Mouse (Mus musculus) midbrain, postnatal 0 days (tissue): ENCODE results near the gene B4galnt4. TPM values are rescaled to one million over a fixed set of nuclear protein-coding genes. Genes with fewer than 3 reads are reported as not detected.

Source experiments
- ATAC-seq: fragments of 200-750 bp; cut with Nextera tagmentation; 2 replicates; pipeline ENCODE4 v1.8.0; 2017; ENCODE audit warnings: moderate number of reproducible peaks, mild to moderate bottlenecking, moderate TSS enrichment, moderate library complexity; ENCODE audit not compliant: low FRiP score
- DNase-seq: peaks from one replicate; pipeline ENCODE4 v3.0.0-alpha.2; 2015; ENCODE audit warnings: low spot score
- H3K27ac ChIP-seq: fragments of 300-500 bp; sonication (generic); 2 replicates; pipeline ENCODE4 v1.5.1; 2014; ENCODE audit warnings: low read depth, mild to moderate bottlenecking, low read length, mixed read lengths
- H3K27me3 ChIP-seq: fragments of 300-500 bp; sonication (generic); 2 replicates; pipeline ENCODE4 v1.6.1; 2014; ENCODE audit warnings: low read length, control low read depth, mixed read lengths; ENCODE audit not compliant: insufficient read depth
- H3K36me3 ChIP-seq: fragments of 300-500 bp; sonication (generic); 2 replicates; pipeline ENCODE4 v1.6.1; 2014; ENCODE audit warnings: low read length, control low read depth, mixed read lengths; ENCODE audit not compliant: insufficient read depth
- H3K4me1 ChIP-seq: fragments of 300-500 bp; sonication (generic); 2 replicates; pipeline ENCODE4 v1.6.1; 2014; ENCODE audit warnings: mild to moderate bottlenecking, control low read depth, antibody characterized with exemption, low read length, mixed read lengths; ENCODE audit not compliant: insufficient read depth
- H3K4me2 ChIP-seq: fragments of 300-500 bp; sonication (generic); 2 replicates; pipeline ENCODE4 v1.6.1; 2014; ENCODE audit warnings: low read depth, mild to moderate bottlenecking, low read length, mixed read lengths; ENCODE audit not compliant: poor library complexity, severe bottlenecking
- H3K4me3 ChIP-seq: fragments of 300-500 bp; sonication (generic); 2 replicates; pipeline ENCODE4 v1.5.1; 2014; ENCODE audit warnings: low read depth, mild to moderate bottlenecking, low read length, moderate library complexity
- H3K9ac ChIP-seq: fragments of 300-500 bp; sonication (generic); replicated peaks from 2 replicates; pipeline ENCODE4 v1.6.1; 2014; ENCODE audit warnings: mild to moderate bottlenecking, low read length, moderate library complexity, mixed read lengths; ENCODE audit not compliant: poor library complexity, severe bottlenecking
- H3K9me3 ChIP-seq: fragments of 300-500 bp; sonication (generic); 2 replicates; pipeline ENCODE4 v1.6.1; 2016; ENCODE audit warnings: low read length, control low read depth
- CTCF ChIP-seq: IDR thresholded peaks from 2 replicates; pipeline ENCODE4 v1.5.1; 2016; ENCODE audit warnings: antibody characterized with exemption, mild to moderate bottlenecking
- WGBS: fragments of 180-500 bp; shearing (Covaris S2); extraction: QIAGEN DNeasy Blood & Tissue Kit; methylation state at CpG from one replicate; pipeline ENCODE4 v1.1.7; 2014; 5-methylcytosine and 5-hydroxymethylcytosine counted together
- polyA plus RNA-seq: library from polyadenylated mRNA; unstranded; fragments of >200 nt; fragmentation: Nextera tagmentation; extraction: Ambion mirVana; gene quantifications from 2 replicates; pipeline ENCODE4 v1.2.1, GENCODE M21; 2015
- total RNA-seq: library from RNA; depleted of rRNA; stranded (reverse); fragments of >200 nt; gene quantifications from 2 replicates; pipeline ENCODE4 v1.2.3, GENCODE M21; 2014; rRNA removed

Gene B4galnt4
- total and polyA plus RNA-seq, 2 experiments from 2014 or later = 53.9 to 133 TPM

- Histone ChIP-seq H3K36me3 (no peaks in the 10 kb centered on the region), H3K4me1 (no peaks in the 10 kb centered on the region), H3K27ac (no peak overlapping the region), H3K4me2 (no peak overlapping the region), H3K27me3 (no peaks in the 10 kb centered on the region), H3K9ac (no peak overlapping the region), H3K9me3 (no peaks in the 10 kb centered on the region), H3K4me3 (no peak overlapping the region)
- DNase-seq (no peak), ATAC-seq (no peak)
- 81% methylated on average over 3 of the region's 3 CpGs for WGBS
- no peak for TF ChIP-seq CTCF
Measured at GRCm38 (mm10) chr7:141120605-141121004, 59.7 kb downstream of the B4galnt4 start.

GRCm38 (mm10) chr7:141121051-141121531, 60.2 kb downstream of the B4galnt4 start:
- Histone ChIP-seq H3K9me3 (no peaks in the 10 kb centered on the region), H3K9ac (no peak overlapping the region), H3K4me1 (no peaks in the 10 kb centered on the region), H3K36me3 (no peaks in the 10 kb centered on the region), H3K27ac (no peak overlapping the region), H3K27me3 (no peaks in the 10 kb centered on the region), H3K4me3 (no peak overlapping the region), H3K4me2 (no peak overlapping the region)
- TF ChIP-seq CTCF = no peak
- no peak for DNase-seq
- WGBS = 79% methylated on average over 5 of the region's 5 CpGs
- no peak for ATAC-seq

Other genes starting within 250 kb of the B4galnt4 start
Only the 30 nearest of the 33 such genes appear.
- gene Scgb1c1, start 215.6 kb upstream of the B4galnt4 start, total RNA-seq = not detected in 2 replicates
- gene Scgb1c1, start 215.6 kb upstream of the B4galnt4 start, polyA plus RNA-seq = not detected in 2 replicates
- gene Odf3, start 213.3 kb upstream of the B4galnt4 start, total RNA-seq = not detected in 2 replicates
- gene Odf3, start 213.3 kb upstream of the B4galnt4 start, polyA plus RNA-seq = 0.17 and 0.22 TPM in 2 replicates
- 0.27 and 2.5 TPM in 2 replicates for gene Gm45785, start 204.8 kb upstream of the B4galnt4 start, total RNA-seq
- gene Gm45785, start 204.8 kb upstream of the B4galnt4 start, polyA plus RNA-seq = 0.20 TPM in 1 of 2 replicates, not detected in the other
- gene Ric8a, start 204.1 kb upstream of the B4galnt4 start, total RNA-seq = 81.2 and 127 TPM in 2 replicates
- gene Ric8a, start 204.1 kb upstream of the B4galnt4 start, polyA plus RNA-seq = 91.8 and 98.1 TPM in 2 replicates
- gene Bet1l, start 203.5 kb upstream of the B4galnt4 start, total RNA-seq = 19.1 and 26.0 TPM in 2 replicates
- gene Bet1l, start 203.5 kb upstream of the B4galnt4 start, polyA plus RNA-seq = 49.9 and 53.9 TPM in 2 replicates
- 107 and 136 TPM in 2 replicates for gene Psmd13, start 179.1 kb upstream of the B4galnt4 start, total RNA-seq
- gene Psmd13, start 179.1 kb upstream of the B4galnt4 start, polyA plus RNA-seq = 245 and 265 TPM in 2 replicates
- 55.5 and 66.3 TPM in 2 replicates for gene Sirt3, start 178.8 kb upstream of the B4galnt4 start, total RNA-seq
- 60.9 and 72.3 TPM in 2 replicates for gene Sirt3, start 178.8 kb upstream of the B4galnt4 start, polyA plus RNA-seq
- gene Cox8b, start 160.7 kb upstream of the B4galnt4 start, total RNA-seq = not detected in 2 replicates
- not detected in 2 replicates for gene Cox8b, start 160.7 kb upstream of the B4galnt4 start, polyA plus RNA-seq
- 0.24 and 0.82 TPM in 2 replicates for gene Nlrp6, start 140.2 kb upstream of the B4galnt4 start, total RNA-seq
- 0.90 and 0.99 TPM in 2 replicates for gene Nlrp6, start 140.2 kb upstream of the B4galnt4 start, polyA plus RNA-seq
- 7.8 and 10.5 TPM in 2 replicates for gene Pgghg, start 119.7 kb upstream of the B4galnt4 start, total RNA-seq
- gene Pgghg, start 119.7 kb upstream of the B4galnt4 start, polyA plus RNA-seq = 4.3 and 4.4 TPM in 2 replicates
- 0.99 TPM in 1 of 2 replicates, not detected in the other for gene Ifitm5, start 110.8 kb upstream of the B4galnt4 start, total RNA-seq
- gene Ifitm5, start 110.8 kb upstream of the B4galnt4 start, polyA plus RNA-seq = 0.63 TPM in 1 of 2 replicates, not detected in the other
- gene Gm45717, start 105.2 kb upstream of the B4galnt4 start, total RNA-seq = not detected in 2 replicates
- gene Gm45717, start 105.2 kb upstream of the B4galnt4 start, polyA plus RNA-seq = 0.81 TPM in 1 of 2 replicates, not detected in the other
- 66.6 and 79.1 TPM in 2 replicates for gene Ifitm2, start 105.1 kb upstream of the B4galnt4 start, total RNA-seq
- 200 and 218 TPM in 2 replicates for gene Ifitm2, start 105.1 kb upstream of the B4galnt4 start, polyA plus RNA-seq
- gene Ifitm1, start 93.9 kb upstream of the B4galnt4 start, total RNA-seq = 9.7 and 16.3 TPM in 2 replicates
- gene Ifitm1, start 93.9 kb upstream of the B4galnt4 start, polyA plus RNA-seq = 14.6 and 21.2 TPM in 2 replicates
- 22.5 and 39.3 TPM in 2 replicates for gene Ifitm3, start 50.3 kb upstream of the B4galnt4 start, total RNA-seq
- gene Ifitm3, start 50.3 kb upstream of the B4galnt4 start, polyA plus RNA-seq = 67.8 and 80.5 TPM in 2 replicates
- gene Ifitm6, start 43.2 kb upstream of the B4galnt4 start, total RNA-seq = 0.99 and 1.1 TPM in 2 replicates
- gene Ifitm6, start 43.2 kb upstream of the B4galnt4 start, polyA plus RNA-seq = 0.81 and 0.83 TPM in 2 replicates
- gene Gm17387, start 32.0 kb upstream of the B4galnt4 start, total RNA-seq = not detected in 2 replicates
- gene Gm17387, start 32.0 kb upstream of the B4galnt4 start, polyA plus RNA-seq = not detected in 2 replicates
- 0.49 TPM in 1 of 2 replicates, not detected in the other for gene Pkp3, start 17.1 kb downstream of the B4galnt4 start, total RNA-seq
- gene Pkp3, start 17.1 kb downstream of the B4galnt4 start, polyA plus RNA-seq = not detected in 2 replicates
- 1.1 and 3.9 TPM in 2 replicates for gene Sigirr, start 39.5 kb downstream of the B4galnt4 start, total RNA-seq
- 1.8 and 2.0 TPM in 2 replicates for gene Sigirr, start 39.5 kb downstream of the B4galnt4 start, polyA plus RNA-seq
- gene Ano9, start 56.7 kb downstream of the B4galnt4 start, total RNA-seq = 0.33 and 1.1 TPM in 2 replicates
- gene Ano9, start 56.7 kb downstream of the B4galnt4 start, polyA plus RNA-seq = 0.50 and 0.72 TPM in 2 replicates
- gene Ptdss2, start 61.3 kb downstream of the B4galnt4 start, total RNA-seq = 19.6 and 23.4 TPM in 2 replicates
- 90.9 and 91.0 TPM in 2 replicates for gene Ptdss2, start 61.3 kb downstream of the B4galnt4 start, polyA plus RNA-seq
- gene Rnh1, start 111.8 kb downstream of the B4galnt4 start, total RNA-seq = 39.1 and 47.1 TPM in 2 replicates
- gene Rnh1, start 111.8 kb downstream of the B4galnt4 start, polyA plus RNA-seq = 44.2 and 46.8 TPM in 2 replicates
- 109 and 113 TPM in 2 replicates for gene Hras, start 132.9 kb downstream of the B4galnt4 start, total RNA-seq
- gene Hras, start 132.9 kb downstream of the B4galnt4 start, polyA plus RNA-seq = 209 TPM in 2 replicates
- 11.5 and 14.9 TPM in 2 replicates for gene Lrrc56, start 133.1 kb downstream of the B4galnt4 start, total RNA-seq
- 8.6 TPM in 2 replicates for gene Lrrc56, start 133.1 kb downstream of the B4galnt4 start, polyA plus RNA-seq
- gene Lmntd2, start 153.0 kb downstream of the B4galnt4 start, total RNA-seq = not detected in 2 replicates
- gene Lmntd2, start 153.0 kb downstream of the B4galnt4 start, polyA plus RNA-seq = 0.10 and 0.36 TPM in 2 replicates
- gene Rassf7, start 154.8 kb downstream of the B4galnt4 start, total RNA-seq = 15.5 and 23.5 TPM in 2 replicates
- 20.7 and 21.7 TPM in 2 replicates for gene Rassf7, start 154.8 kb downstream of the B4galnt4 start, polyA plus RNA-seq
- 46.3 and 54.6 TPM in 2 replicates for gene Phrf1, start 167.7 kb downstream of the B4galnt4 start, total RNA-seq
- gene Phrf1, start 167.7 kb downstream of the B4galnt4 start, polyA plus RNA-seq = 35.1 and 39.5 TPM in 2 replicates
- gene Irf7, start 205.4 kb downstream of the B4galnt4 start, total RNA-seq = 3.9 and 4.5 TPM in 2 replicates
- 2.8 and 2.9 TPM in 2 replicates for gene Irf7, start 205.4 kb downstream of the B4galnt4 start, polyA plus RNA-seq
- gene Cdhr5, start 215.7 kb downstream of the B4galnt4 start, total RNA-seq = not detected in 2 replicates
- not detected in 2 replicates for gene Cdhr5, start 215.7 kb downstream of the B4galnt4 start, polyA plus RNA-seq
- gene Sct, start 218.0 kb downstream of the B4galnt4 start, total RNA-seq = 1.5 and 2.5 TPM in 2 replicates
- 3.3 and 4.3 TPM in 2 replicates for gene Sct, start 218.0 kb downstream of the B4galnt4 start, polyA plus RNA-seq